14 mouse cellular contexts compared by ENCODE assay signal in the genomic region with DNA sequence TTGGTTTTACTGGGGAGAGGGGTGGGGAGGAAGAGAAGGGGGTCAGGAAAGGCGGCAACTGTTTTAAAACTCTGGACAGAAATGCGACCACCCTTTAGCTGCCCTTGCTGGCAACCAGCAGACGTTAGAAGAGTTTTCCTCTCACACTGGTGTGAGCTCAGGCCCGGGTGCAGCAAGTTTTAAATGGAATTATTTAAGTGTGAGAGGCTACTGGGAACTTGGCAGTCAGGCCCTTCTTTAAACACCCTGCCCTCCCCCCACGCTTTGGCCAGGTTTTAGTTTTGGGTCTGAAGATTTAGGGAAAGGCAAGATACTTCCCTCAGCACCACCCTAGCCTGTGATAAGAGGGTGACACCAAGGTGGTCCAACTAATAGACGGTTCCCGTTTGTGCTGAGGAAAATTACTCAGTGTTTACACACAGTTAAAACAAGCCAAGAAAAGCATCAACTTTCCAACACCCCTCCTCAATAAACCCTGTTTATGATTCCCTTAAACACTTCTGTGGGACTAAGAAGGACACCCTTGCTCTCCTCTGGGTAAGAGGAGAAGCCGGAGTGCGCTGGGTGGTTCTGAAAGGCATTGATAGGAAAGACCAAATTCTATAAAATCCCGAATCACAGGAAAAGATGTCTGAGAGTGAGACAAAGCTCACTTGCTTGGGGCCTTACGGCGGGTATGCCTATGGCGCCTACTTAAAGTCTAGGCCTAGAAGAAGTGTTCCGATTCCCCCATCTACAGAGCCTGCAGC. TPM values are rescaled to one million over a fixed set of nuclear protein-coding genes. Genes with fewer than 3 reads are reported as not detected.
DNase-seq lines count a peak whose midpoint lies in the region; ATAC-seq lines count a peak whose summit lies in the region.
"Had no signal": no experiment of that assay in that cellular context is flagged by ENCODE, and none has a peak within 500 bp of the region (broad histone marks: within the 10 kb centered on the region; RNA-seq: fewer than 3 reads in every experiment).

No protein-coding gene starts in this region.

- 2% methylated on average over 14 of the region's 14 CpGs for WGBS in limb, embryonic 11.5 days
- WGBS in limb, embryonic 10.5 days: 7% methylated on average over 14 of the region's 14 CpGs
- 10% methylated on average over 14 of the region's 14 CpGs for WGBS in hindbrain, embryonic 13.5 days

- H3K4me2 ChIP-seq in limb, embryonic 11.5 days (ENCODE audit: low read depth, severe bottlenecking): no peak overlapping the region
- H3K4me2 ChIP-seq in hindbrain, embryonic 13.5 days: peak overlapping the region; percentile 71

- H3K9ac ChIP-seq in limb, embryonic 11.5 days (ENCODE audit: low read length): no peak overlapping the region
- peak overlapping the region; percentile 1; the same call in 1 of the 2 replicates for H3K9ac ChIP-seq in hindbrain, embryonic 13.5 days

- DNase-seq in limb, embryonic 11.5 days (ENCODE audit: low spot score): peak; percentile 34
- no peak for DNase-seq in limb, embryonic 10.5 days (ENCODE audit: low spot score)
- peak; percentile 42 for DNase-seq in neural tube, embryonic 10.5 days (ENCODE audit: extremely low spot score, low spot score)
- no peak for DNase-seq in cerebellum, adult 9-11 months
- no peak for DNase-seq in adrenal gland, adult (ENCODE audit: inconsistent age in 2 of 2, low spot score in 1 of 2)
- DNase-seq in kidney, adult 18-20 months: no peak
- no peak for DNase-seq in adrenal gland, postnatal 14 days
- DNase-seq: adrenal gland, postnatal 10 days; gastrocnemius, postnatal 10 days; lung, postnatal 10 days had no signal

- peaks cover 80% of the 10 kb centered on the region for H3K27me3 ChIP-seq in limb, embryonic 11.5 days (ENCODE audit: control insufficient read depth, insufficient read depth, low read length)
- H3K27me3 ChIP-seq in limb, embryonic 10.5 days (ENCODE audit: low read depth, poor library complexity, severe bottlenecking): peaks cover 100% of the 10 kb centered on the region
- peaks cover 62% of the 10 kb centered on the region for H3K27me3 ChIP-seq in hindbrain, embryonic 13.5 days

- H3K4me1 ChIP-seq in limb, embryonic 11.5 days (ENCODE audit: control insufficient read depth, insufficient read depth, low read length): peaks cover 5% of the 10 kb centered on the region; the same call in 1 of the 2 replicates
- H3K4me1 ChIP-seq in limb, embryonic 10.5 days: peaks cover 23% of the 10 kb centered on the region
- H3K4me1 ChIP-seq in hindbrain, embryonic 13.5 days (replicated peaks): peaks cover 68% of the 10 kb centered on the region

- H3K36me3 ChIP-seq in limb, embryonic 11.5 days (ENCODE audit: control insufficient read depth, insufficient read depth, low read length): no peaks in the 10 kb centered on the region
- H3K36me3 ChIP-seq in limb, embryonic 10.5 days: no peaks in the 10 kb centered on the region
- H3K36me3 ChIP-seq in hindbrain, embryonic 13.5 days: no peaks in the 10 kb centered on the region

- no peaks in the 10 kb centered on the region for H3K9me3 ChIP-seq in limb, embryonic 11.5 days (ENCODE audit: control insufficient read depth, low read length)
- H3K9me3 ChIP-seq in limb, embryonic 10.5 days (replicated peaks): no peaks in the 10 kb centered on the region
- no peaks in the 10 kb centered on the region for H3K9me3 ChIP-seq in hindbrain, embryonic 13.5 days

- H3K27ac ChIP-seq in limb, embryonic 11.5 days (replicated peaks; ENCODE audit: low read depth, low read length): no peak overlapping the region
- no peak overlapping the region for H3K27ac ChIP-seq in limb, embryonic 10.5 days
- H3K27ac ChIP-seq in hindbrain, embryonic 13.5 days: peak overlapping the region; percentile 93

- H3K4me3 ChIP-seq in limb, embryonic 11.5 days (ENCODE audit: low read depth, low read length): no peak overlapping the region
- H3K4me3 ChIP-seq in limb, embryonic 10.5 days: no peak overlapping the region
- peak overlapping the region; percentile 15; the same call in 1 of the 2 replicates for H3K4me3 ChIP-seq in hindbrain, embryonic 13.5 days
- H3K4me3 ChIP-seq: myocyte had no signal

- ATAC-seq in limb, embryonic 11.5 days (ENCODE audit: insufficient number of reproducible peaks, low FRiP score, low TSS enrichment, low read depth): no peak
- no peak for ATAC-seq in hindbrain, embryonic 13.5 days (ENCODE audit: low FRiP score)

RNA-seq across cellular contexts. Expression of gene Sox2, which starts 10.5 kb away (rescaled TPM):
- 0.13 and 0.17 TPM in 2 replicates for polyA plus RNA-seq in limb, embryonic 11.5 days (2014; fragmentation: Nextera tagmentation; extraction: Ambion mirVana)
- polyA plus RNA-seq in limb, embryonic 10.5 days (2016; fragmentation: Nextera tagmentation; extraction: Ambion mirVana): 0.09 and 0.20 TPM in 2 replicates
- polyA plus RNA-seq in hindbrain, embryonic 13.5 days (2015; fragmentation: Nextera tagmentation; extraction: Ambion mirVana): 16.9 and 19.2 TPM in 2 replicates
- 0.63 and 0.75 TPM in 2 replicates for total RNA-seq in adrenal gland, postnatal 14 days (2021)
- total RNA-seq: liver, adult 2 months had no signal
- polyA plus RNA-seq: kidney, embryonic 16.5 days; liver, adult 2 months; myocyte had no signal

Comparison
In these comparisons a context has a peak if more than half of its experiments do, and no peak if none do; other contexts are left out.
1. DNase-seq: peak in limb, embryonic 11.5 days (single experiment) and neural tube, embryonic 10.5 days (single experiment); none in limb, embryonic 10.5 days (single experiment), cerebellum, adult 9-11 months (single experiment), adrenal gland, adult (0 of 2), kidney, adult 18-20 months (single experiment) and adrenal gland, postnatal 14 days (single experiment).
2. RNA of gene Sox2, which starts 10.5 kb away (polyA plus RNA-seq): 16.9 to 19.2 TPM in hindbrain, embryonic 13.5 days; 0.09 to 0.20 TPM in limb, embryonic 10.5 days and 0.13 to 0.17 TPM in limb, embryonic 11.5 days; every median in the first group is over 10 times any median in the second.